Mouse (Mus musculus): ENCODE data around the gene Spint2. TPM values are rescaled to one million over a fixed set of nuclear protein-coding genes. Genes with fewer than 3 reads are reported as not detected.

Gene Spint2
- total and polyA plus RNA-seq, 3 experiments: 4.1 to 29.1 TPM; not detected in 1

GRCm38 (mm10) chr7:29259781-29260730 lies 21.7 kb downstream of the Spint2 start:
- no peak for TF ChIP-seq ELF1 (IDR thresholded peaks at IDR 0.05; ENCODE audit: low read depth, low read length)
- no peak for TF ChIP-seq UBTF (IDR thresholded peaks at IDR 0.05; ENCODE audit: low read depth, low read length)
- no peak for TF ChIP-seq GABPA (IDR thresholded peaks at IDR 0.05; ENCODE audit: insufficient replicate concordance, low read depth, low read length)
- TF ChIP-seq MAX (IDR thresholded peaks at IDR 0.05; ENCODE audit: low read length): no peak
- TF ChIP-seq SIN3A (IDR thresholded peaks at IDR 0.05; ENCODE audit: low read length): no peak
- TF ChIP-seq USF1 (IDR thresholded peaks at IDR 0.05; ENCODE audit: low read depth, low read length): no peak
- no peak for TF ChIP-seq MEF2A (IDR thresholded peaks at IDR 0.05; ENCODE audit: borderline replicate concordance, low read depth, low read length)
- TF ChIP-seq CHD2 (IDR thresholded peaks at IDR 0.05; ENCODE audit: low read length): no peak
- no peak for TF ChIP-seq ZKSCAN1 (IDR thresholded peaks at IDR 0.05; ENCODE audit: borderline replicate concordance, low read depth, low read length)
- TF ChIP-seq NRF1 (IDR thresholded peaks at IDR 0.05; ENCODE audit: low read depth, low read length): no peak
- TF ChIP-seq ZMIZ1 (IDR thresholded peaks at IDR 0.05; ENCODE audit: low read depth, low read length): no peak
- no peak for TF ChIP-seq MAZ (IDR thresholded peaks at IDR 0.05; ENCODE audit: low read depth, low read length)
- no peak for TF ChIP-seq JUN (IDR thresholded peaks at IDR 0.05; ENCODE audit: insufficient read depth, low read depth, low read length)
- TF ChIP-seq KAT2A (IDR thresholded peaks at IDR 0.05; ENCODE audit: insufficient replicate concordance, low read length): no peak
- TF ChIP-seq POLR2A (IDR thresholded peaks at IDR 0.05; ENCODE audit: low read depth, low read length): no peak
- no peak for TF ChIP-seq SMC3 (IDR thresholded peaks at IDR 0.05; ENCODE audit: low read depth, low read length)
- H3K4me2 ChIP-seq (ENCODE audit: insufficient read depth, low read depth, poor library complexity, severe bottlenecking): no peak overlapping the region
- in situ Hi-C loops (cut with MboI; ENCODE audit: low pct_ligation_motif_present, low pct_unique_long_range_greater_than_20kb, low sequenced_read_pairs) (loop anchor here (5.0 kb wide), 1 partner anchor 32 kb away; no protein-coding TSS in a partner anchor), dilution Hi-C loops (cut with MboI; ENCODE audit: extremely low pct_ligation_motif_present, extremely low pct_unique_long_range_greater_than_20kb, low sequenced_read_pairs) (no loop called here)
- no peak overlapping the region for H3K27ac ChIP-seq (ENCODE audit: insufficient read depth, low read depth)
- H3K36me3 ChIP-seq (replicated peaks in 1 of 2; ENCODE audit: control insufficient read depth in 1 of 2, insufficient read depth in 1 of 2, low read length in 1 of 2): peaks cover 0 to 13% of the 10 kb centered on the region in 2 experiments
- H3K4me1 ChIP-seq (ENCODE audit: control insufficient read depth in 1 of 2, insufficient read depth in 2 of 2): peaks cover 9 to 68% of the 10 kb centered on the region in 2 experiments
- no peaks in the 10 kb centered on the region for H3K9me3 ChIP-seq (replicated peaks; ENCODE audit: low read length)
- no peaks in the 10 kb centered on the region for H3K79me2 ChIP-seq (replicated peaks; ENCODE audit: control insufficient read depth, extremely low read depth, insufficient read depth, poor library complexity, severe bottlenecking)
- DNase-seq (ENCODE audit: extremely low read depth): no peak
- H3K4me3 ChIP-seq (replicated peaks in 1 of 3; ENCODE audit: low read depth in 2 of 3, low read length in 2 of 3, poor library complexity in 1 of 3): no peak overlapping the region
- H3K9ac ChIP-seq (ENCODE audit: insufficient read depth, low read depth): no peak overlapping the region
- no peaks in the 10 kb centered on the region for H3K27me3 ChIP-seq (replicated peaks)

DNA sequence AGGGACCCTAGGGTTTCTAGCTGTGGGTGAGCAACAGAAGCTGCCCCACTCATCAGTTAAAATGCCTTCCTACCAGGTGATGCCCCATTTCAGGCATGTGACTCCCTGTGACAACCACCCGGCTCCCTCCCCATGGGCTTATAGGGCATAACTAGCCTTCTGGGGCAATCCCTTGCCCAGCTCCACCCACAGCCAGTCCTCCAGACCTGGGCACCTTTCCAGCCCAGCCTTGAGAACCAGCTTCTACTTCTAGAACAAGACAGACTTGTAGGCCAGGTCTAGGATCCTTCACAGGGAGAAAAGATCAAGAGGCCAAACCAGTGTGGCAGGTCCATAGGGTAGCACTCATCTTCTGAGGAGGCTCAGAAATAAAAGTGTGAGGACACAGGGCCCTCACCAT lies 24.3 kb downstream of the Spint2 start:
- Histone ChIP-seq H3K36me3 (replicated peaks in 1 of 2; ENCODE audit: control insufficient read depth in 1 of 2, insufficient read depth in 1 of 2, low read length in 1 of 2) (peaks cover 0 to 13% of the 10 kb centered on the region in 2 experiments), H3K79me2 (replicated peaks; ENCODE audit: control insufficient read depth, extremely low read depth, insufficient read depth, poor library complexity, severe bottlenecking) (no peaks in the 10 kb centered on the region), H3K27ac (ENCODE audit: insufficient read depth, low read depth) (no peak overlapping the region), H3K27me3 (replicated peaks) (no peaks in the 10 kb centered on the region), H3K4me2 (ENCODE audit: insufficient read depth, low read depth, poor library complexity, severe bottlenecking) (no peak overlapping the region), H3K4me1 (ENCODE audit: control insufficient read depth in 1 of 2, insufficient read depth in 2 of 2) (peaks cover 9 to 51% of the 10 kb centered on the region in 2 experiments), H3K9ac (ENCODE audit: insufficient read depth, low read depth) (no peak overlapping the region), H3K4me3 (replicated peaks in 1 of 3; ENCODE audit: low read depth in 2 of 3, low read length in 2 of 3, poor library complexity in 1 of 3) (no peak overlapping the region), H3K9me3 (replicated peaks; ENCODE audit: low read length) (no peaks in the 10 kb centered on the region)
- dilution Hi-C loops (cut with MboI; ENCODE audit: extremely low pct_ligation_motif_present, extremely low pct_unique_long_range_greater_than_20kb, low sequenced_read_pairs): no loop called here
- TF ChIP-seq KAT2A (IDR thresholded peaks at IDR 0.05; ENCODE audit: insufficient replicate concordance, low read length): no peak
- TF ChIP-seq CHD1 (IDR thresholded peaks at IDR 0.05; ENCODE audit: low read depth, low read length): no peak
- no peak for TF ChIP-seq MAZ (IDR thresholded peaks at IDR 0.05; ENCODE audit: low read depth, low read length)
- no peak for TF ChIP-seq SMC3 (IDR thresholded peaks at IDR 0.05; ENCODE audit: low read depth, low read length)
- TF ChIP-seq CHD2 (IDR thresholded peaks at IDR 0.05; ENCODE audit: low read length): no peak
- no peak for TF ChIP-seq TBP (conservative IDR thresholded peaks at IDR 0.05; ENCODE audit: low read depth, low read length)
- TF ChIP-seq E2F4 (IDR thresholded peaks at IDR 0.05; ENCODE audit: insufficient replicate concordance, low read depth, low read length): no peak
- no peak for TF ChIP-seq USF2 (conservative IDR thresholded peaks at IDR 0.05; ENCODE audit: low read depth, low read length)
- no peak for TF ChIP-seq MXI1 (IDR thresholded peaks at IDR 0.05; ENCODE audit: low read depth, low read length)
- no peak for TF ChIP-seq ZNF384 (IDR thresholded peaks at IDR 0.05; ENCODE audit: low read depth, low read length)
- no peak; the same call in 1 of the 2 replicates for TF ChIP-seq USF1 (IDR thresholded peaks at IDR 0.05; ENCODE audit: low read depth, low read length)
- TF ChIP-seq POLR2A (IDR thresholded peaks at IDR 0.05; ENCODE audit: low read depth, low read length): no peak
- peak; percentile 35 for DNase-seq (ENCODE audit: extremely low read depth)
- in situ Hi-C loops (cut with MboI; ENCODE audit: low pct_ligation_motif_present, low pct_unique_long_range_greater_than_20kb, low sequenced_read_pairs): loop anchor here (5.0 kb wide), 1 partner anchor 35 kb away; no protein-coding TSS in a partner anchor
